Mouse (Mus musculus): ENCODE measurements around the gene Zbtb20.

Zbtb20 gene

GRCm38 (mm10) chr16:43672697-43673096, 797.0 kb downstream of the Zbtb20 start:
- in situ Hi-C loops (cut with MboI, MseI): loop anchor here in 1 of 2 experiments (25.0 kb wide), 1 partner anchor 785 kb away; the partner anchor contains the start of gene Zbtb20

- in situ Hi-C loops (cut with MboI, MseI): loop anchor here in 1 of 2 experiments (25.0 kb wide), 1 partner anchor 787 kb away; the partner anchor contains the start of gene Zbtb20
These were observed 798.7 kb downstream of the Zbtb20 start for GRCm38 (mm10) chr16:43674400-43674799.

DNA sequence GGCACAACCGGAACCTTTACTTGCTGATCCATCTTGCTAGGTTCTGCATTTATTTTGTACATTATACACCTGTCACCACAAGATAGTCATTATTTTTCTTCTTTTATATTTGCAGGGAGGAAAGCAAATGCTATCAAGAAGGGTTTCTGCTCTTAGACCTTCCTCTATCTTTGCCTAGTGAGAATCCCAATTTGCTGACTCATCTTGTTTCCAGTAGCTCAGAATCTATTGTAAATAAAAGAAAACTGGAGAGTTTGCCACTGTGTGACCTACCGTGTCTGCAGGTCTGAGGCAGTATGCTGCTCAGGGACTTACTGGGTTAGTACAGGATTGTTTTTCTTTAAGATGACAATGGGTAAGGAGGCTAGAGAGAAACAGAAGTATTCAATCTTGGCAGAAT, 812.3 kb downstream of the Zbtb20 start:
- in situ Hi-C loops (cut with MboI, MseI): no loop called here

DNA sequence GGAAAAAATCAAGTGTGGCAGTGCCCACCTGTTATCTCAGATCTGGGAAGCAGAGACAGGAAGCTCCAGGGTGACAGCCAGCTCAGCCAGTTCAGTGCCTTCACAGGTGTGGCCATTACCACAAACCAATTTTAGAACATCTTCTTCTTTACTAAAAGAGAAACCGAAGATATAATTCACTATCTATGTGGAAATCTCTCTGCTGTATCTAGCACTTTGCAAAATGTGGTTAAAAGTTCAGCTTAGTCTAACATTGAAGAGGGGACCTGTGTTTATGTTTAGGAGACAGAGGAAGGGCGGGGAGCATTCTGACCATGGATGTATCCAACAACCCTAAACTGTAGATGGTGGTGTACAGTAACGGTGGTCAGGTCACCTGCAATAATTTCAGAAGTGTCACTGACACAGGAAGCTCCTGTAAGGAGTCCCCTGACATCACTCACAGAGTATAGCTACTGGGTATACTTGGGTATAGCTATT, 814.6 kb downstream of the Zbtb20 start:
- in situ Hi-C loops (cut with MboI, MseI): no loop called here

DNA sequence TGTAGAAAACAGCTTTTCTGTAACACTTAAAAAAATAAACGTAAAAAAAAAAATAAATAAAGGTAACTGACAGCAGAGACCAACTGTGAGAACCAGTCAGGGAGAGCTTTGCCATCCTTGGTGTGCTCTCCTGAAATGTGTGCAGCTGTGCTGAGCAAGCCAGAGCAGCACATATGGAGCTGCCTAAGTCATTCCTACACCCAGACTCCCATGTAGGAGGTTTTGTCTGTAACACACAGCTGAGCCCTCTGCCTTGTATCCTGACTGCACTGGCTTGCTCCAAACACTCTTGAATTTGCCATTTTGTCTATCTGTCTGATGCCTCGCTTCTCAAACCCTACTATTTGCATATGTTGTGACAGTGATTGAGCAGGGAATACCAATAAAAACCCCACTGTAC, 815.2 kb downstream of the Zbtb20 start:
- in situ Hi-C loops (cut with MboI, MseI): no loop called here

- in situ Hi-C loops (cut with MboI, MseI): no loop called here
These were observed 816.1 kb downstream of the Zbtb20 start for GRCm38 (mm10) chr16:43691741-43692140.
